Mouse (Mus musculus) midbrain, embryonic 12.5 days (tissue): ENCODE measurements around the gene G430095P16Rik. TPM values are rescaled to one million over a fixed set of nuclear protein-coding genes. Genes with fewer than 3 reads are reported as not detected.

Source experiments
- ATAC-seq: fragments of 200-750 bp; cut with Nextera tagmentation; 2 replicates; pipeline ENCODE4 v1.8.0; 2017; ENCODE audit warnings: low read depth, moderate TSS enrichment, moderate library complexity; ENCODE audit not compliant: low FRiP score
- H3K27ac ChIP-seq: fragments of 300-500 bp; sonication (generic); replicated peaks from 2 replicates; pipeline ENCODE4 v1.5.1; 2016; ENCODE audit warnings: mild to moderate bottlenecking
- H3K27me3 ChIP-seq: fragments of 300-500 bp; sonication (generic); 2 replicates; pipeline ENCODE4 v1.6.1; 2016; ENCODE audit warnings: mild to moderate bottlenecking
- H3K36me3 ChIP-seq: fragments of 300-500 bp; sonication (generic); 2 replicates; pipeline ENCODE4 v1.6.1; 2016
- H3K4me1 ChIP-seq: fragments of 300-500 bp; sonication (generic); 2 replicates; pipeline ENCODE4 v1.6.1; 2016
- H3K4me2 ChIP-seq: fragments of 300-500 bp; sonication (generic); replicated peaks from 2 replicates; pipeline ENCODE4 v1.6.1; 2016; ENCODE audit warnings: mild to moderate bottlenecking, moderate library complexity
- H3K4me3 ChIP-seq: fragments of 300-500 bp; sonication (generic); 2 replicates; pipeline ENCODE4 v1.5.1; 2016; ENCODE audit warnings: mild to moderate bottlenecking
- H3K9ac ChIP-seq: fragments of 300-500 bp; sonication (generic); replicated peaks from 2 replicates; pipeline ENCODE4 v1.6.1; 2016; ENCODE audit warnings: mild to moderate bottlenecking, moderate library complexity
- H3K9me3 ChIP-seq: fragments of 300-500 bp; sonication (generic); 2 replicates; pipeline ENCODE4 v1.6.1; 2016; ENCODE audit warnings: mild to moderate bottlenecking
- WGBS: fragments of 180-500 bp; shearing (Covaris S2); methylation state at CpG from one replicate; pipeline ENCODE4 v1.1.7; 2016; 5-methylcytosine and 5-hydroxymethylcytosine counted together
- polyA plus RNA-seq: library from polyadenylated mRNA; unstranded; fragments of >200 nt; fragmentation: Nextera tagmentation; extraction: Ambion mirVana; gene quantifications from 2 replicates; pipeline ENCODE4 v1.2.1, GENCODE M21; 2016

G430095P16Rik gene
- polyA plus RNA-seq, 1 experiment from 2014 or later, result 2.4 TPM

- H3K4me1 ChIP-seq, result peaks cover 7% of the 10 kb centered on the region
- H3K9ac ChIP-seq, result no peak overlapping the region
- H3K9me3 ChIP-seq, result no peaks in the 10 kb centered on the region
- peaks cover 96% of the 10 kb centered on the region for H3K27me3 ChIP-seq
- H3K4me2 ChIP-seq, result no peak overlapping the region
- H3K4me3 ChIP-seq, result no peak overlapping the region
- no peak overlapping the region for H3K27ac ChIP-seq
- WGBS, result 43% methylated on average over 5 of the region's 5 CpGs
- no peak for ATAC-seq
- no peaks in the 10 kb centered on the region for H3K36me3 ChIP-seq
Observed at GRCm38 (mm10) chr8:84757501-84757900, 34.7 kb downstream of the G430095P16Rik start.

- no peak overlapping the region for H3K9ac ChIP-seq
- 89% methylated on average over 3 of the region's 3 CpGs for WGBS
- H3K27me3 ChIP-seq, result peaks cover 96% of the 10 kb centered on the region
- H3K36me3 ChIP-seq, result no peaks in the 10 kb centered on the region
- H3K9me3 ChIP-seq, result no peaks in the 10 kb centered on the region
- H3K4me3 ChIP-seq, result no peak overlapping the region
- peaks cover 7% of the 10 kb centered on the region for H3K4me1 ChIP-seq
- H3K4me2 ChIP-seq, result no peak overlapping the region
- no peak for ATAC-seq
- H3K27ac ChIP-seq, result no peak overlapping the region
Observed at GRCm38 (mm10) chr8:84758308-84758707, 35.5 kb downstream of the G430095P16Rik start.

- peaks cover 7% of the 10 kb centered on the region for H3K4me1 ChIP-seq
- no peak overlapping the region for H3K4me2 ChIP-seq
- no peaks in the 10 kb centered on the region for H3K9me3 ChIP-seq
- H3K36me3 ChIP-seq, result no peaks in the 10 kb centered on the region
- H3K4me3 ChIP-seq, result no peak overlapping the region
- H3K27ac ChIP-seq, result no peak overlapping the region
- H3K27me3 ChIP-seq, result peaks cover 96% of the 10 kb centered on the region
- no peak for ATAC-seq
- H3K9ac ChIP-seq, result no peak overlapping the region
- WGBS, result 58% methylated on average over 7 of the region's 7 CpGs
Observed at GRCm38 (mm10) chr8:84759126-84759525, 36.3 kb downstream of the G430095P16Rik start.

GRCm38 (mm10) chr8:84759718-84760117 lies 36.9 kb downstream of the G430095P16Rik start:
- H3K27me3 ChIP-seq, result peaks cover 96% of the 10 kb centered on the region

DNA sequence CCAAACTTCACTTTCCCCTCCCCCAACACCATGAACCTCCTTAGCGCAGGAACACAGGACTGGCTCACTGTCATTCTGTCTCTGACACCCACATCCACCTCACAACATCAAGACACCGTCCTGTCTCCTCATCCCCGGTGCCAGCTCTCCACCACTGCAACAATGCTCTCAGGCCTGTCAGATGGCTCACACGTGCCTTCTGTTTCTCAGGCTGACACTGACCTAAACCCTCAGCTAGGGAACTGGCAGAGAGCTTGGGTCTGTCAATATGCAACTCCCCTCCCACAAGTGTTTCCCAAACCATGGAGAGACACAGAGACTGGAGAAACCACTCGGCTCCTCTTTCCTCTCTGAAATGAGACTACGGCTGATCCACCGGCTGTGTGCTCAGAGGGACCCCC lies 37.6 kb downstream of the G430095P16Rik start:
- no peaks in the 10 kb centered on the region for H3K36me3 ChIP-seq
- H3K27ac ChIP-seq, result no peak overlapping the region
- WGBS, result 45% methylated on average over 7 of the region's 7 CpGs
- no peak overlapping the region for H3K4me2 ChIP-seq
- H3K4me3 ChIP-seq, result no peak overlapping the region
- no peaks in the 10 kb centered on the region for H3K9me3 ChIP-seq
- H3K4me1 ChIP-seq, result peaks cover 18% of the 10 kb centered on the region
- H3K27me3 ChIP-seq, result peaks cover 96% of the 10 kb centered on the region
- H3K9ac ChIP-seq, result no peak overlapping the region
- no peak for ATAC-seq

More at GRCm38 (mm10) chr8:84759718-84760117, 36.9 kb downstream of the G430095P16Rik start:
- ATAC-seq, result no peak
- Histone ChIP-seq H3K9ac (no peak overlapping the region), H3K9me3 (no peaks in the 10 kb centered on the region), H3K4me2 (no peak overlapping the region), H3K4me1 (peaks cover 11% of the 10 kb centered on the region), H3K27ac (no peak overlapping the region), H3K36me3 (no peaks in the 10 kb centered on the region), H3K4me3 (no peak overlapping the region)
- 88% methylated on average over 10 of the region's 10 CpGs for WGBS

GRCm38 (mm10) chr8:84760901-84761300 lies 38.1 kb downstream of the G430095P16Rik start:
- no peaks in the 10 kb centered on the region for H3K9me3 ChIP-seq
- peaks cover 96% of the 10 kb centered on the region for H3K27me3 ChIP-seq
- H3K4me2 ChIP-seq, result no peak overlapping the region
- H3K4me1 ChIP-seq, result peaks cover 23% of the 10 kb centered on the region
- ATAC-seq, result no peak
- H3K27ac ChIP-seq, result no peak overlapping the region
- WGBS, result 23% methylated on average over 2 of the region's 2 CpGs
- no peak overlapping the region for H3K4me3 ChIP-seq
- no peak overlapping the region for H3K9ac ChIP-seq
- no peaks in the 10 kb centered on the region for H3K36me3 ChIP-seq

DNA sequence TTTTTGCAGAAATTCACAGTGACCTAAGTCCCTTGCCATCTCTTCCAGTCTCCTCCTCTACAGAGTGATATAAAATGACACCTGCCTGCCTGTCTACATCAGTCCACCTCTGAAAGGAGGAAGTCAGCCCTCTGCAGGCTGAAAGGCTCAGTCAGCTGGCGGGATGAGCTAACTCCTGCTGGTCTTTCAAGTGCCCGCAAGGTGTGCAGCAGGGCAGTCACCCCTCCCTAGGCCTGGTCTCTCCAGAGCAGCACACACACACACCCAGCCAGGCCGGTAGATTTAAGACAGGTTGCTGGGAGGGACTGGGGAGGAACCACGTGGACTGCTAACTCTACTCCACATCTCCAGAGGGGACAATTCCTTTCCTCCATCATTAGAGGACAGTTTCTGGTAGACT lies 41.3 kb downstream of the G430095P16Rik start:
- 59% methylated on average over 4 of the region's 4 CpGs for WGBS
- peaks cover 34% of the 10 kb centered on the region for H3K4me1 ChIP-seq

DNA sequence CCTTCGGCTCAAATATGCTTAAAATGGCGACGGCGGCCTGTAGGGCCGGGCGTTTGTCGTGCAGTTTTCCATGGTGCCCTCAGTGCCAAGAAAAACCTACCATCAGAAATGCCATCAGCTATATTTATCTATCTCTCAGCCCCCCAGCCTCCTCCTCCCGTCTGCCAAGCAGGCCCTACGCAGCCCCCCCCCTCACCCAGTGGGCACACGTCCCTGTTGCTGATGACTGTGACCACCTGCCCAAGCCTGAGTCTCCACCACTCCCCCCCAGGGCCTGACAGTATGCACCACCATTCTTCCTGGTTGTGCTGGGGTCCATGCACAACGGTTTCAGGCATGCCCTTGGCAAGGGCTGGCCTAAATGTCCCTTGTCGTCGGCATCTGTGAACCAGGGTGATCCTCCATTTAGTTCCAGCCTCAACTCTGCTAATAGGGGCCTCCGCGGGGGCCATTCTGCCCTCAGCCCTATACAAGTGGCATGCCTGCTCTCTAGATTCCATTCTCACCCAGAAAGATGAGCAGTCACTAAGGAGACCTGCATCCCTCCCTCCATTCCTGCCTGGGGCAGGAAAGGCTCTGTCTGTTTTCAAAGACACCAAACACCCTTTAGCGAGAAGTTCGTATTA lies 42.2 kb downstream of the G430095P16Rik start:
- H3K27me3 ChIP-seq, result peaks cover 99% of the 10 kb centered on the region
- WGBS, result 73% methylated on average over 17 of the region's 17 CpGs
- H3K9ac ChIP-seq, result no peak overlapping the region
- H3K4me3 ChIP-seq, result no peak overlapping the region
- H3K4me1 ChIP-seq, result peaks cover 34% of the 10 kb centered on the region
- no peak for ATAC-seq
- H3K36me3 ChIP-seq, result no peaks in the 10 kb centered on the region
- H3K4me2 ChIP-seq, result no peak overlapping the region
- H3K9me3 ChIP-seq, result no peaks in the 10 kb centered on the region
- H3K27ac ChIP-seq, result no peak overlapping the region

More for the DNA sequence above, 41.3 kb downstream of the G430095P16Rik start:
- H3K27me3 ChIP-seq, result peaks cover 98% of the 10 kb centered on the region
- H3K9ac ChIP-seq, result no peak overlapping the region
- H3K27ac ChIP-seq, result no peak overlapping the region
- H3K36me3 ChIP-seq, result no peaks in the 10 kb centered on the region
- H3K4me2 ChIP-seq, result no peak overlapping the region
- no peaks in the 10 kb centered on the region for H3K9me3 ChIP-seq
- ATAC-seq, result no peak
- H3K4me3 ChIP-seq, result no peak overlapping the region

- WGBS, result 16% methylated on average over 10 of the region's 10 CpGs
- H3K27me3 ChIP-seq, result peaks cover 100% of the 10 kb centered on the region
- no peak overlapping the region for H3K4me2 ChIP-seq
- no peaks in the 10 kb centered on the region for H3K9me3 ChIP-seq
- no peaks in the 10 kb centered on the region for H3K36me3 ChIP-seq
- no peak overlapping the region for H3K27ac ChIP-seq
- no peak overlapping the region for H3K4me3 ChIP-seq
- peaks cover 39% of the 10 kb centered on the region for H3K4me1 ChIP-seq
- no peak for ATAC-seq
- peak overlapping the region; percentile 35 for H3K9ac ChIP-seq
Observed at GRCm38 (mm10) chr8:84765629-84766028, 42.8 kb downstream of the G430095P16Rik start.

GRCm38 (mm10) chr8:84766422-84766821 lies 43.6 kb downstream of the G430095P16Rik start:
- H3K36me3 ChIP-seq, result no peaks in the 10 kb centered on the region
- ATAC-seq, result no peak
- no peaks in the 10 kb centered on the region for H3K9me3 ChIP-seq
- H3K4me2 ChIP-seq, result no peak overlapping the region
- H3K27me3 ChIP-seq, result peaks cover 100% of the 10 kb centered on the region
- no peak overlapping the region for H3K27ac ChIP-seq
- WGBS, result 53% methylated on average over 9 of the region's 9 CpGs
- no peak overlapping the region for H3K9ac ChIP-seq
- H3K4me3 ChIP-seq, result no peak overlapping the region
- H3K4me1 ChIP-seq, result peaks cover 41% of the 10 kb centered on the region

DNA sequence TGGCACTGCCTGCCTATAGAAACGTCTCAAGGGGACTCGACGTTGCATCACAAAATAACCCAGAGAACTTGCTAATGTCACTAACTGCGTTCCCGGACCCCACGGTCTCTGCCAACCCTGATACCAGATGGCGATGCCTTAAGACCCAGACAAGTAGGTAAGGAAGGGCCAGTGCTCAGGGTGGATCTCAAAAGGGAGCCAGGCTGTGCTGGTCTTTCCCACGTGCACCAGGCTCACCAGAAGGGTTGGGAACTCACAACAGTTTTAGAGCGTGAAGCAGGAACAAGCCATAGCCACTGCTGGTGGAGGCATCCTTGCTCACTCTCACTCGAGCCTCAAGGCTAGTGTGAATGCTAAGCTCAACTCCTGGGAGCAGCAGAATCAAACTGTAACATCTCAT lies 44.4 kb downstream of the G430095P16Rik start:
- 80% methylated on average over 10 of the region's 10 CpGs for WGBS
- H3K4me2 ChIP-seq, result no peak overlapping the region
- H3K27ac ChIP-seq, result no peak overlapping the region
- peaks cover 100% of the 10 kb centered on the region for H3K27me3 ChIP-seq
- peaks cover 48% of the 10 kb centered on the region for H3K4me1 ChIP-seq
- no peak for ATAC-seq
- H3K36me3 ChIP-seq, result no peaks in the 10 kb centered on the region
- no peak overlapping the region for H3K9ac ChIP-seq
- H3K9me3 ChIP-seq, result no peaks in the 10 kb centered on the region
- H3K4me3 ChIP-seq, result no peak overlapping the region

GRCm38 (mm10) chr8:84768343-84769095 lies 45.7 kb downstream of the G430095P16Rik start:
- Histone ChIP-seq H3K9me3 (no peaks in the 10 kb centered on the region), H3K4me1 (peaks cover 58% of the 10 kb centered on the region), H3K4me3 (no peak overlapping the region), H3K27me3 (peaks cover 100% of the 10 kb centered on the region), H3K4me2 (no peak overlapping the region), H3K36me3 (no peaks in the 10 kb centered on the region), H3K9ac (no peak overlapping the region), H3K27ac (no peak overlapping the region)
- no peak for ATAC-seq
- 86% methylated on average over 14 of the region's 14 CpGs for WGBS
